Mouse (Mus musculus) gastrocnemius, adult 18-20 months (tissue): ENCODE measurements around the gene Tmem97. TPM values are rescaled to one million over a fixed set of nuclear protein-coding genes. Genes with fewer than 3 reads are reported as not detected.

Source experiments
- DNase-seq: peaks from one replicate; pipeline ENCODE4 v3.0.0; 2021; ENCODE audit warnings: low spot score
- total RNA-seq, 2 experiments: library from RNA; stranded (reverse); gene quantifications; 2 replicates each; pipeline ENCODE4 v1.2.3; 2021

Tmem97 gene
- total RNA-seq, 2 experiments from 2014 or later: 1.0 to 1.5 TPM

GRCm38 (mm10) chr11:78513106-78513790 is 37.3 kb downstream of the Tmem97 start:
- DNase-seq: no peak

- peak; percentile 89 for DNase-seq
These were observed 38.3 kb downstream of the Tmem97 start, which contains the start of the genes Tmem199 and Poldip2 for GRCm38 (mm10) chr11:78512025-78512957. Gene Tmem199 (minus strand): TSS chr11:78512172. Gene Poldip2 (plus strand): TSS chr11:78512193.

- no peak for DNase-seq
These were observed 41.4 kb downstream of the Tmem97 start for GRCm38 (mm10) chr11:78509148-78509547.

- DNase-seq: no peak
These were observed 45.1 kb downstream of the Tmem97 start for GRCm38 (mm10) chr11:78505430-78505829.

- no peak for DNase-seq
These were observed 47.5 kb downstream of the Tmem97 start, which contains the start of gene Sebox for GRCm38 (mm10) chr11:78502909-78503650. Gene Sebox (plus strand): TSS chr11:78503447.

GRCm38 (mm10) chr11:78501529-78501928 is 49.0 kb downstream of the Tmem97 start:
- no peak for DNase-seq

- DNase-seq: no peak
These were observed 49.9 kb downstream of the Tmem97 start for GRCm38 (mm10) chr11:78500623-78501202.

- DNase-seq: no peak
These were observed 51.0 kb downstream of the Tmem97 start for GRCm38 (mm10) chr11:78499543-78499942.

GRCm38 (mm10) chr11:78499004-78499403 is 51.6 kb downstream of the Tmem97 start, which contains the start of gene Vtn:
Gene Vtn (plus strand): TSS chr11:78499091.
- peak; percentile 73 for DNase-seq

- DNase-seq: peak; percentile 94
These were observed 52.7 kb downstream of the Tmem97 start, which contains the start of gene Sarm1 for GRCm38 (mm10) chr11:78497544-78498522. Gene Sarm1 (minus strand): TSS chr11:78497754.

GRCm38 (mm10) chr11:78497071-78497541 is 53.5 kb downstream of the Tmem97 start:
- DNase-seq: no peak

- DNase-seq: no peak
These were observed 54.7 kb downstream of the Tmem97 start for GRCm38 (mm10) chr11:78495904-78496303.

Other genes with a start within 250 kb of the Tmem97 start
- gene Spag5, start 249.2 kb downstream of the Tmem97 start, total RNA-seq: 1 to 10 TPM; 2.3 to 2.5 TPM
- gene Aldoc, start 227.8 kb downstream of the Tmem97 start, total RNA-seq: 1 to 10 TPM; 2.1 to 2.6 TPM
- 10 to 100 TPM; 18.2 to 19.2 TPM for gene Pigs, start 222.4 kb downstream of the Tmem97 start, total RNA-seq
- 1 to 10 TPM; 8.3 TPM for gene Unc119, start 207.3 kb downstream of the Tmem97 start, total RNA-seq
- not detected for gene Foxn1, start 164.2 kb downstream of the Tmem97 start, total RNA-seq
- gene Slc13a2, start 128.6 kb downstream of the Tmem97 start, total RNA-seq: not detected
- under 1 TPM; 0.47 to 0.91 TPM for gene Slc46a1, start 85.1 kb downstream of the Tmem97 start, total RNA-seq
- gene Sarm1, start 53.0 kb downstream of the Tmem97 start, total RNA-seq: under 1 TPM; 0.43 to 0.82 TPM
- gene Vtn, start 51.7 kb downstream of the Tmem97 start, total RNA-seq: 10 to 100 TPM in 1 of 2 experiments, 1 to 10 TPM in 1; 9.5 to 15.0 TPM
- gene Sebox, start 47.3 kb downstream of the Tmem97 start, total RNA-seq: not detected
- gene Tmem199, start 38.6 kb downstream of the Tmem97 start, total RNA-seq: 10 to 100 TPM; 13.3 to 15.1 TPM
- 100 to 1,000 TPM in 1 of 2 experiments, 10 to 100 TPM in 1; 99.0 to 100 TPM for gene Poldip2, start 38.6 kb downstream of the Tmem97 start, total RNA-seq
- gene Tnfaip1, start 14.4 kb downstream of the Tmem97 start, total RNA-seq: 10 to 100 TPM; 44.0 to 48.1 TPM
- gene Ift20, start 14.4 kb downstream of the Tmem97 start, total RNA-seq: 10 to 100 TPM; 17.5 to 17.6 TPM
- gene Nlk, start 146.6 kb upstream of the Tmem97 start, total RNA-seq: 1 to 10 TPM; 7.3 to 9.6 TPM
- 10 to 100 TPM; 11.1 to 11.8 TPM for gene Ccnq, start 201.0 kb upstream of the Tmem97 start, total RNA-seq